Mouse (Mus musculus) kidney, embryonic 16.5 days (tissue): ENCODE measurements around the gene Gm7257. TPM values are rescaled to one million over a fixed set of nuclear protein-coding genes. Genes with fewer than 3 reads are reported as not detected.

ENCODE experiments used
- ATAC-seq: fragments of 200-750 bp; cut with Nextera tagmentation; 2 replicates; pipeline ENCODE4 v1.8.0; 2017; ENCODE audit warnings: moderate TSS enrichment; ENCODE audit not compliant: low FRiP score, low TSS enrichment
- H3K27ac ChIP-seq: fragments of 300-500 bp; sonication (generic); 2 replicates; pipeline ENCODE4 v1.5.1; 2014; ENCODE audit warnings: low read length
- H3K27me3 ChIP-seq: fragments of 300-500 bp; sonication (generic); 2 replicates; pipeline ENCODE4 v1.6.1; 2014; ENCODE audit warnings: low read length, control low read depth, mixed read lengths; ENCODE audit not compliant: insufficient read depth
- H3K36me3 ChIP-seq: fragments of 300-500 bp; sonication (generic); 2 replicates; pipeline ENCODE4 v1.6.1; 2014; ENCODE audit warnings: low read length, control low read depth, mixed read lengths; ENCODE audit not compliant: insufficient read depth
- H3K4me1 ChIP-seq: fragments of 300-500 bp; sonication (generic); 2 replicates; pipeline ENCODE4 v1.6.1; 2014; ENCODE audit warnings: low read length, control low read depth, mixed read lengths; ENCODE audit not compliant: insufficient read depth
- H3K4me2 ChIP-seq: fragments of 300-500 bp; sonication (generic); replicated peaks from 2 replicates; pipeline ENCODE4 v1.6.1; 2014; ENCODE audit warnings: low read depth, low read length
- H3K4me3 ChIP-seq: fragments of 300-500 bp; sonication (generic); 2 replicates; pipeline ENCODE4 v1.5.1; 2014; ENCODE audit warnings: mild to moderate bottlenecking, low read length
- H3K9ac ChIP-seq: fragments of 300-500 bp; sonication (generic); replicated peaks from 2 replicates; pipeline ENCODE4 v1.6.1; 2014; ENCODE audit warnings: low read length
- H3K9me3 ChIP-seq: fragments of 300-500 bp; sonication (generic); 2 replicates; pipeline ENCODE4 v1.6.1; 2016; ENCODE audit warnings: low read length, control low read depth
- WGBS: fragments of 180-500 bp; shearing (Covaris S2); extraction: QIAGEN DNeasy Blood & Tissue Kit; methylation state at CpG from one replicate; pipeline ENCODE4 v1.1.7; 2014; 5-methylcytosine and 5-hydroxymethylcytosine counted together
- polyA plus RNA-seq: library from polyadenylated mRNA; unstranded; fragments of >200 nt; fragmentation: Nextera tagmentation; extraction: Ambion mirVana; gene quantifications from 2 replicates; pipeline ENCODE4 v1.2.1, GENCODE M21; 2015

The Gm7257 gene
- polyA plus RNA-seq: not detected in 2 replicates

DNA sequence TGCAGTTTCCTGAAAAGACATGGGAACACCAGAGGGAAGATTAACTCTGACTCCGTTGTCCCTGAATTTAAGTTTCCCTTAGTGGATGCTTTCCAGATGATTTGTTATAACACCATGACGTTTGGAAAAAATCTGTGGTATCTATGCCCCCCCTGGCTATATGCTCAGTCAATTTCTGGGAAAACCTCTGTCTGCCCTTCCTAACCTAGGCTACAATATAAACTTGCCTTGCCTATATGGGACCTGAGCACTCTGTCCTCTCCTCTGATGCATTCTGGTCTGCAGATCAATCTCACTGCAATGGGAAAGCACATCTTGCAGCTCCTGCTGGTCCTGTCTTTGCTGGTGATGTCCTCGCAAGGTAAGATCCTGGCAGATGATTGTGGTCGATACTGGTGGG, at the start of gene Gm7257:
Gm7257 (plus strand) TSS at position 301 of the 400 bp plus-strand sequence.
- H3K4me1 ChIP-seq: no peaks in the 10 kb centered on the region
- no peak for ATAC-seq
- no peak within 1 kb of the TSS for H3K27ac ChIP-seq
- H3K9me3 ChIP-seq: 0 out of 2 replicates have a peak, but pooled peaks cover 3% of the 10 kb centered on the region
- 70% methylated on average over 4 of the region's 4 CpGs for WGBS
- H3K36me3 ChIP-seq: no peaks in the 10 kb centered on the region
- no peak within 1 kb of the TSS for H3K9ac ChIP-seq
- H3K27me3 ChIP-seq: no peaks in the 10 kb centered on the region
- no peak within 1 kb of the TSS for H3K4me3 ChIP-seq
- no peak within 1 kb of the TSS for H3K4me2 ChIP-seq

GRCm38 (mm10) chr9:36402991-36403390, 28.7 kb upstream of the Gm7257 start:
- 46% methylated on average over 2 of the region's 2 CpGs for WGBS
- no peaks in the 10 kb centered on the region for H3K4me1 ChIP-seq
- H3K27me3 ChIP-seq: no peaks in the 10 kb centered on the region
- no peak overlapping the region for H3K4me3 ChIP-seq
- H3K9ac ChIP-seq: no peak overlapping the region
- no peak overlapping the region for H3K4me2 ChIP-seq
- H3K9me3 ChIP-seq: no peaks in the 10 kb centered on the region; the same call in 1 of the 2 replicates
- no peaks in the 10 kb centered on the region for H3K36me3 ChIP-seq
- no peak for ATAC-seq
- no peak overlapping the region for H3K27ac ChIP-seq

- H3K9me3 ChIP-seq: 0 out of 2 replicates have a peak, but pooled peaks cover 3% of the 10 kb centered on the region
- 46% methylated on average over 2 of the region's 2 CpGs for WGBS
- ATAC-seq: no peak
- no peak overlapping the region for H3K27ac ChIP-seq
- no peaks in the 10 kb centered on the region for H3K36me3 ChIP-seq
- no peaks in the 10 kb centered on the region for H3K27me3 ChIP-seq
- no peak overlapping the region for H3K4me3 ChIP-seq
- H3K4me1 ChIP-seq: no peaks in the 10 kb centered on the region
- H3K9ac ChIP-seq: no peak overlapping the region
- no peak overlapping the region for H3K4me2 ChIP-seq
These were observed 3.5 kb downstream of the Gm7257 start for GRCm38 (mm10) chr9:36435051-36435764.

DNA sequence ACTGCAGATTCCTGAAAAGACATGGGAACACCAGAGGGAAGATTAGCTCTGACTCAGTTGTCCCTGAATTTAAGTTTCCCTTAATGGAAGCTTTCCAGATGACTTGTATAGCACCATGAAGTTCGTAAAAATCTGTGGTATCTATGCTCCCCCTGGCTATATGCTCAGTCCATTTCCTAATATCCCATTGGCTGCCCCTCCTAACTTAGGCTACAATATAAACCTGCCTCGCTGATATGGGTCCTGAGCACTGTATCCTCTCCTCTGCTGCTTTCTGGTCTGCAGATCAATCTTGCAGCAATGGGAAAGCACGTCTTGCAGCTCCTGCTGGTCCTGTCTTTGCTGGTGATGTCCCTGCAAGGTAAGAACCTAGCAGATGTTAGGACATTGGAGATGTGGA, 43.7 kb downstream of the Gm7257 start, which contains the start of gene Gm9513:
Gm9513 (plus strand) TSS at position 301 of the 400 bp plus-strand sequence.
- H3K27me3 ChIP-seq: no peaks in the 10 kb centered on the region
- ATAC-seq: no peak
- no peak within 1 kb of the TSS for H3K9ac ChIP-seq
- 63% methylated on average over 3 of the region's 3 CpGs for WGBS
- H3K4me1 ChIP-seq: no peaks in the 10 kb centered on the region
- no peak within 1 kb of the TSS for H3K27ac ChIP-seq
- H3K4me3 ChIP-seq: no peak within 1 kb of the TSS
- no peak within 1 kb of the TSS for H3K4me2 ChIP-seq
- H3K9me3 ChIP-seq: no peaks in the 10 kb centered on the region
- H3K36me3 ChIP-seq: no peaks in the 10 kb centered on the region

Other genes with a start within 250 kb of the Gm7257 start
- not detected in 2 replicates for gene Gm9513, start 43.8 kb downstream of the Gm7257 start, polyA plus RNA-seq
- gene Gm5615, start 110.1 kb downstream of the Gm7257 start, polyA plus RNA-seq: not detected in 2 replicates
- not detected in 2 replicates for gene Gm17689, start 150.8 kb downstream of the Gm7257 start, polyA plus RNA-seq
- not detected in 2 replicates for gene A630095E13Rik, start 211.5 kb downstream of the Gm7257 start, polyA plus RNA-seq